Mouse (Mus musculus): ENCODE data around the gene Tmem229b.
"Not testable (repeated sequence)": the region's sequence is repeated elsewhere in the genome, so short reads cannot be mapped to it uniquely, and the experiment has no call there.

Gene Tmem229b

GRCm38 (mm10) chr12:79007126-79007753 is at the start of gene Tmem229b:
Gene Tmem229b (minus strand): TSS chr12:79007627.
- DNase-seq, result peak; percentile 81

DNA sequence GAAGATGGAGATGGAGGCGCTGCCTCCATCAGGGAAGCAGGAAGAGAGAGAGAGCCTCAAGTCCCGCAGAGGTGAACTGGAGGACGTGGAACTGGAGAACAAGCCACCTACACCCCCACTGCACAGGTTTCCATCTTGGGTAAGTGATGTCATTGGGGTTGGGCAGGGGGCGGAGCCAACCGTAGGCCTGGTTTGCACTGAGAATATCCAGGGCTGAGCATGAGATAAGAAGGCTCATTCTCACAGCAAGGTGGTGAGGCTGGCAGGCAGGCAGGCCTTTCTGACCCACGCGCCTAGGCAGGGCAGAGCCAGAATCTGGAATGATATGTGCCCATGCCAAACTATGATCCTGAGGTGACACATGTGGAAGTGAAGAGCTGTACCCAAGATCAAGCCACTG is 47.8 kb upstream of the Tmem229b start:
- DNase-seq, result no peak

DNA sequence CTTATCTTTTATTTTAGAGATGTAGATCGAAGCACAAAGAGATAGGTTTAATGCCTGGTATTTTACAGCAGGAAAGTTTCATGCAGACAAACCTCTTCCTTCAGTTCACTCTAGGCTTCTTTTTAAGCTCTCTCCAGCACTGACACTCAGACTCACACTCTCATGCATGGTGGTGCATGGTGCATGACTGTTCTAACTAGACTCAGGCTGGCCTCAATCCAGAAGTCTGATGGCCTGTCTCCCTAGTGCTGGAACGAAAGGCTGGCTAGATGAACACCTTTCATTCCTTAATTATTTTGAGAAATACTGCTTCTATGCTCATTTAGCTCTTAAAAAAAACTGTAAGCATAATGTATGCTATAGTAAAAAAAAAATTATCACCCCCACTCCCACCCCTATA is 44.6 kb upstream of the Tmem229b start:
- DNase-seq, result no peak

DNA sequence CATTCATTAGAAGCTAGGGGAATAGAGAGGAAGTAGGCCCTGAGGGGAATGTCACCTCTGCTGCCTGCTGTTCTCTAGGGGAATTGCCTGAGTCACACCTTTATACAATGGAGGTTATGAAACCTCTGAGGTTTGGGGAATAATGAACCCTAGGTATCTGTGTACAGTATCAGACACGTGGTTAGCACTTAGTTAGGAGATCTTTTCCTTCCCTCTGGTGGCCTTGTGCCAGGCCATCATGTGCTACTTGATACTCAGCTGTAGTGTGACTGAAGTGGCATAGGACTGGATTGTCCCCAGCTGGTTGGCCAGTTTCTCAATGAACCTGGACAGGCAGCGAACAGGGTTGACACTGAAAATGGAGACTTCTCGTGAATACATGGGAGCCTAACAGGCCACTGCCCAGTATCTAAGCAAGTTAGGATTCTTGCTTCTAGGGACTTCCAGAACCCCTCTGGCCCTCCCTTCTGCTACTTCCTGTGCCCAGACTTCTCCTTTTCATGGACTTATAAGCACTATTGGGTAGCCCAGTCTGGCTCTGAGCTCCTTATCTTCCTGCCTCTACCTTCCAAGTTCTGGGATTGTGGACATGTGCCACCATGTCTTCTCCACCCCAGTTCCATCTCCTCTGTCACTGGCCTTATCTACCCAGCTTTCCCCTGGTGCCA is 43.3 kb upstream of the Tmem229b start:
- DNase-seq, result no peak

DNA sequence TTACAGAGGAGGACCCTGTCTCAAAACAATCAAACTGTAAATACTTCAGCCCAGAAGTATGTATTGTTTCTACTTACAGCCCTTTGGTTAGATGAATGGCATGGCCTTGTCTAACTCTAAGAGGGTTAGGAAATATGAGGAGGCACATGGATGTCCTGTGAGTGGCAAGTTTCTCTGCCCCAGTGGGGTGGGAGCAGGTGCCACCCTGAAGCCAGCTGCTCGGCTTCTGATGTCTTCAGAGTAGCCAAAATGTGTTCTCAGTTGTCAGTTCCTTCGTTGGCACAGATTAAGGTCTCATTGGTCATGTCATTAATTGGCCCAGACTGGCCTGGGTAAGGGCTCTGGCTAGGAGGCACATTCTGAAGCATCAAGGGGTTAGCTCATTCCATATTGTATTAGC is 42.4 kb upstream of the Tmem229b start:
- no peak for DNase-seq

- DNase-seq, result no peak
These were observed 41.5 kb upstream of the Tmem229b start for GRCm38 (mm10) chr12:79048898-79049297.

- no peak for DNase-seq
These were observed 39.8 kb upstream of the Tmem229b start for GRCm38 (mm10) chr12:79047203-79047602.

DNA sequence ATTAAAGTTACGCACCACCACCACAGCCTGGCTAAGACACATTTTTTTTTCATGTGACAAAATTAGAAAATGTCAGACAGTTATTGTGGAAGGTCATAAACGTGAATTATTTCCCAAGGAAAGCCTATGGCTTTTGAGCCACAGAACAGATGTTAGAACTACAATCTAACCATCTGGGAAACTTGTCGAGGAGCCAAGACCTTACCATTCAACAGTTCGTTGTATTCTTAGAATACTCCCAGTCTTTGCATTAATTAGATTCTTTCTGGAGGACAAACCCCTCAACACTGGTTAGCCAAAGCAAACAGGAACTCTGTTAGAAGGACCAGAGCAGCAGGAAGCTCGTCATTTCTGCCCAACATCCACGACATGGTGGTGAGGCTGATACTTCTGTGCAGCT is 38.7 kb upstream of the Tmem229b start:
- DNase-seq, result no peak

GRCm38 (mm10) chr12:79044668-79045067 is 37.2 kb upstream of the Tmem229b start:
- DNase-seq, result no peak

GRCm38 (mm10) chr12:79041436-79041835 is 34.0 kb upstream of the Tmem229b start:
- DNase-seq, result no peak

DNA sequence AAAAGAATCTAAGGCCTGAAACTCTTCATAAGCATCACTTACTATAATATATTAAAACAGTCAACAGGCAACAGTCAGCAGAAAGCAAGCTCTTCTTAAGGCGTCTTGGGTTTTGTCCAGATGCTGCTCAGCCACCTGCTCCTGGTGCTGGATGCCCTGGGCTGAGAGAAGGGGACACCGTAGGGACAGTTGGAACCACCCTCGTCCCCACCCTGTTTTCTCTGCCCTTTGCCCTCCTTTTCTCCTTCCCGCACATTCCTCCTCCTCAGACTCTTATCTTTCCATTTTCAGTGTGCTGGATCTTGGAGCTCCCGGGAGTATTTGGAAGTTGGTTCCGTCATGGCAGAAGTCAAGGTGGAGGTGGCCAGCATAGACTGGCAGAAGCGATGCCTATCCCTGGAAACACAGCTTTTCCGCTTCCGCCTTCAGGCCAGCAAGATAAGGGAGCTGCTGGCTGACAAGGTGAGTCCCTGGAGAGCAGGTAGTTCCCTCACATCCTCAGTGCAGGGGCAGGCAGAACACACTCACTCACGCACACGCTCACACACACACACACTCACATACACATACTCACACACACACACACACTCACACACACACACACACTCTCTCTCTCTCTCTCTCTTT is 32.9 kb upstream of the Tmem229b start:
- DNase-seq, result no peak

DNA sequence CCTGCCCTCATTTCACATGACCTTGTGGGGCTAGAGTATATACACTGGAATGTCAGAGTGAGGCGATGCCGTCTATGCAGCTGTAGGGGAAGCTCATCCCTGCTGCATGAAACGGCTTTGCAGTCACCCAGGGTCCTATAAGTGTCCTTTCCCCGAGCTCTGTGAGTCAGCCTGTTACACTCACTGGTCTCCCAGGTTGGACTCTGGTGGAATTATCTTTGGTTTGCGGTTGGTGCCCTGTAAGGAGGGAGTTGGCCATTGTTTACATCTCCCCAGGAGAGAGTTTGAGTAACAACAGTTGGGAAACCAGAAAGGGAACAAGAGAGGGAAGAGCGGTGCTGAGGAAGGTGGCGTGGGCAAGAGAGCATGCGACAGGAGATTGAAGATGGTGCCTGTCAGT is 32.3 kb upstream of the Tmem229b start:
- DNase-seq, result no peak

- DNase-seq, result no peak
These were observed 27.9 kb upstream of the Tmem229b start for GRCm38 (mm10) chr12:79035349-79035748.

GRCm38 (mm10) chr12:79034331-79034730 is 26.9 kb upstream of the Tmem229b start:
- no peak for DNase-seq

DNA sequence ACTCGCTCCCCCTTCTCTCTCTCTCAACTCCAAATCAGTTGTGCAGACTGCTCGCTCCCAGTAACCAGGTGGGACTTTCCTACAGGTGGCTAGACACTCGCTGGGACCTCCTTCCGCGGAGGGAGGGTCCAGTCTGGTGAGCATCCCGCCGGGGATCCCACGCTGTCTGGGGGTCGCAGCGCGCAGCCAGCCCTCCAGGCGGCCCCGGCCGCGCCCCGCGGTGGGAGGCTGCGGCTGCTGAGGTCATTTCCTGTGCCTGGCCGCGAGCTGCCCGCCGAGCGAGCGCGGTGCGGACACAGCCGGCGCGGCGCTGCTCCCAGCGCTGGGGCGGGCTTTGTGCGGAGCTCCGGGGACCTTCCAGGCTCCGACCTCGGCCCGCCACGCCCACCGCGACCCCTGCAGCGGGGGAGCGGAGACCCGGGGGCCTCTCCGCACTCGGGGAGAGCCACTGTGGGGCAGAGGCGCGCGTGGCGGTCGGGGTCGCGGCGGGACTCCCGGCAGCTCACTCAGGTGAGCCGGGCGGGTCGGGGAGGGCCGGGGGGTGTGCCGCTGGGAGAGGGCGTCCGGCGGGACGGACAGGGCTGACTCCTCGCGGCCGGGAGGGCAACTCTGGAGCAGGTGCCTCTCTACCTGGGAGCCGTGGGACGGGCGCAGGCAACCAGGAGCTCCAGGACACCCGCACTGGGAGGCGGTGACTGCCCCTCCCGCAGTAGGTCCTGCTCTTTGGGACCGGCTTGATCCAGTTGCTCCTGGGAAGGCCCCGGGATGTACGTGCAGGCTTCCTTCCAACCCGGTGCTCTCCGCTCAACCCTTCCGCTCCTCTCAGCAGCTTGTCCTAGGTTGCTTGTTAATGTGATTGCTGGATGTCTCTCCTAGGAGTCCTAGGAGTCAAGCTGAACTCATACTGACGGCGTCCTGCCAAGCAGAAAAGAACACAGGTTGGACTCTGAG is 21.8 kb upstream of the Tmem229b start, which contains the start of gene Plekhh1:
TSS of gene Plekhh1 (plus strand) at position 253 of the 951 bp plus-strand sequence.
- peak; percentile 62 for DNase-seq

DNA sequence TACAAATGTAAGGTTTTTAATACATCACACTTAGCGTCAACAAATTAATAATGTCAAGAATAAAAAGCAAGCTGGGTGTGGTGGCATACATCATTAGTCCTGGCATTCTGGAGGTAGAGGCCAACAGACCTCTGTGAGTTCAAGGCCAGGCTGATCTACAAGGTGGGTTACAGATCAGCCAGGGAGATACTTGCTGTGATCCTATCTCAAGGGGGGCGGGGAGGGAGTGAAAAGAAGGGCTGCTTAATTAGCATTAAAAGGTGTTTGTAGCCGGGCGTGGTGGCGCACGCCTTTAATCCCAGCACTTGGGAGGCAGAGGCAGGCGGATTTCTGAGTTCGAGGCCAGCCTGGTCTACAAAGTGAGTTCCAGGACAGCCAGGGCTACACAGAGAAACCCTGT is 20.1 kb upstream of the Tmem229b start:
- not testable (repeated sequence) for DNase-seq

- peak; percentile 84 for DNase-seq
These were observed 15.5 kb upstream of the Tmem229b start for GRCm38 (mm10) chr12:79022882-79023281.

- peak; percentile 56 for DNase-seq
These were observed 14.5 kb upstream of the Tmem229b start for GRCm38 (mm10) chr12:79021902-79022301.

GRCm38 (mm10) chr12:79017994-79018399 is 10.6 kb upstream of the Tmem229b start:
- no peak for DNase-seq

DNA sequence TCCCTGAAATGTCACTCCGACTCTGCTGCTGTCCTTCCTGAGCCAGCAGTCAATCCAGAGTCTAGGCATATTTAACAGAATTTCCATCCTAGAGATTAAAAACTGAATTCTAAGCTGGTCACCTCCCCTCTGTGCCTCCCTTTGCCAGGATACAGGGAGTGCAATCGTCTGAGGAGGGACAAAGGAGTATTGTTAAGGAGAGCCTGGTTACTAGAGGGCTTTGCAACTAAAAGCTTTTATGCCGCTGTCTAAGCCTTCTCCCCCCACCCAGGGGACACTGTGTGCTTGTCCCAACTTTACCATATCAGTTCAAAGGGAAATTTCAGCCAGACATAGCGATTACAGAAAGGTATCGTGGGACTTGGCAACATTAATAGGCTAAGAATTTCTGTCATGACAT is 8.7 kb upstream of the Tmem229b start:
- DNase-seq, result no peak

GRCm38 (mm10) chr12:79010569-79010968 is 3.1 kb upstream of the Tmem229b start:
- DNase-seq, result no peak

DNA sequence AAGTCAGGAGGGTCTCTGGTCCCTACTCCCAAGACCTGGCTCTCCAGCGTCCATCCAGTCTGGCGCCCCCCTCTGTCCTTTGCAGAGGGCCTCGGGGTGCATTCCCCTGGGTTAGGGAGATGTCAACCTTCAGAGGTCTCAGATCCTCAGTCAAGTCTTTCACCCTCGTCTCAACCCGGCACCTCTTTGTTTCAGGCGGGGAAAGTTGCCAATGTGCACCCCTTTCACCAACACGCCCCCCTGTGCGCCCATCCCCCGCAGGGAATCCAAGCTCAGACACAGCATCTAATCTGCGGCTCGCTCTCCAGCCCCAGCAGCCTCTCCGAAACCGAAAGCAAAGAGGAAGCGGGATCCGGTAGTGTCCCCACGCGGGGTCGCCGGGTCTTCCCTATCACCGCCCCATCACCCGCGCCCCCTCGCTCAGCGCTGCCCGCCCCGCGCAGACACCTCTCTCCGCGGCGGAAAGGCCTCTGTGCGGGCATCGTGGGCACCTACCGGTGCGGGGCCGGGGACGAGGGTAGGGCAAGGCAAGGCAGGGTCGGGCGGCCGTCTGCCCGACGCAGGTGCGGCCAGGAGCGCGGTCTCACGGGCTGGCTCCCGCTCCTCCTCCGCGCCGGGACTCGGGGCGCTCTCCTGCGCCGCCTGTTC is 825 bp downstream of the Tmem229b start:
- DNase-seq, result peak; percentile 83

DNA sequence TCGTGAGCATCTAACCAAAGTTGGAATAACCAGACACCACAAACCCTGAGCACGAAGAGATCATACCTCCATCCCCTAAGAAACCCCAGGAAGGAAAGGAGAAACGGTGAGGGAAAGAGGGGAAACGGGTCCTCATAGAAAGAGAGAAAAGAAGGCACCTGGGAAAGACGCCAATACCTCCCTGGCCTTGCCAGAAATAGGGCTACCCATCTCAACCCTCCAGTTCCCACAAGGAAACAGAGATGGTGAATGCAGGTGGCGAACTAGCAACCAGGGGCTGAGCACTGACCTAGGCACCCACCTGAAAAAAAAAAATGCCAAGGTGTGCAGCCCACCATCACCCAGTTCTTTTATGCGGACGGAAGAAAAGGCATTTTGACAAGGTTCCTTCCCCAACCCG is 1.4 kb downstream of the Tmem229b start:
- no peak for DNase-seq

Measured in cerebellum, adult 9-11 months (tissue).